In genomic region chr4:9113982-9114381, GRCm38 (mm10) we compare ENCODE assay signal across 17 mouse cellular contexts.
DNase-seq lines count a peak whose midpoint lies in the region; TF ChIP-seq lines count a peak whose summit lies in the region.
"Had no signal": no experiment of that assay in that cellular context is flagged by ENCODE, and none has a peak within 500 bp of the region (broad histone marks: within the 10 kb centered on the region; RNA-seq: fewer than 3 reads in every experiment).

No protein-coding gene starts in this region.

- no peak for TF ChIP-seq POLR2A in cerebellum, adult 2 months (IDR thresholded peaks at IDR 0.05; ENCODE audit: borderline replicate concordance, insufficient read depth, low read length)

- 13% methylated on average over 5 of the region's 5 CpGs for WGBS in cerebellum, adult 2 months

- no peaks in the 10 kb centered on the region for H3K27me3 ChIP-seq in cerebellum, adult 2 months (ENCODE audit: control insufficient read depth, insufficient read depth, low read length)
- H3K27me3 ChIP-seq: CH12.LX; intestine, embryonic 15.5 days had no signal

- H3K4me1 ChIP-seq in cerebellum, adult 2 months (ENCODE audit: control insufficient read depth, insufficient read depth, low read length) = peaks cover 7% of the 10 kb centered on the region

- DNase-seq in cerebellum, adult 18-20 months = peak; percentile 48 to 61
- no peak for DNase-seq in cerebellum, adult 8-10 months
- peak; percentile 49 for DNase-seq in MN1 (ENCODE audit: low spot score)
- DNase-seq in cerebellum, adult 2 months = peak; percentile 55 to 72
- peak; percentile 32 to 48 for DNase-seq in cerebellum, postnatal 36 days
- no peak for DNase-seq in left cerebral cortex, adult 9 months (ENCODE audit: low spot score in 2 of 2)
- DNase-seq: adrenal gland, adult 8-10 months; adrenal gland, postnatal 36 days; gastrocnemius, postnatal 10 days; heart, adult 2 months; kidney, adult 2 months had no signal

- TF ChIP-seq CTCF in cerebellum, adult 2 months (IDR thresholded peaks at IDR 0.05; ENCODE audit: borderline replicate concordance, insufficient read depth, low read depth, low read length) = no peak

- H3K27ac ChIP-seq in cerebellum, adult 2 months (ENCODE audit: insufficient read depth, low read length) = no peak overlapping the region
- H3K27ac ChIP-seq: embryonic facial prominence, embryonic 10.5 days; heart, adult 2 months; hindbrain, embryonic 10.5 days; hindbrain, embryonic 14.5 days; intestine, embryonic 15.5 days had no signal

- H3K4me3 ChIP-seq in cerebellum, adult 2 months (replicated peaks; ENCODE audit: insufficient read depth, low read depth, low read length) = no peak overlapping the region
- H3K4me3 ChIP-seq: embryonic facial prominence, embryonic 10.5 days; heart, adult 2 months; heart, embryonic 12.5 days; hindbrain, embryonic 10.5 days; intestine, embryonic 15.5 days had no signal

Comparison
In these comparisons a context has a peak if more than half of its experiments do, and no peak if none do; other contexts are left out.
1. DNase-seq: peak in cerebellum, adult 18-20 months (2 of 2), MN1 (single experiment), cerebellum, adult 2 months (2 of 2) and cerebellum, postnatal 36 days (2 of 2); none in cerebellum, adult 8-10 months (single experiment) and left cerebral cortex, adult 9 months (0 of 2).